Mouse (Mus musculus): ENCODE results near the gene Cdkal1.

DNA sequence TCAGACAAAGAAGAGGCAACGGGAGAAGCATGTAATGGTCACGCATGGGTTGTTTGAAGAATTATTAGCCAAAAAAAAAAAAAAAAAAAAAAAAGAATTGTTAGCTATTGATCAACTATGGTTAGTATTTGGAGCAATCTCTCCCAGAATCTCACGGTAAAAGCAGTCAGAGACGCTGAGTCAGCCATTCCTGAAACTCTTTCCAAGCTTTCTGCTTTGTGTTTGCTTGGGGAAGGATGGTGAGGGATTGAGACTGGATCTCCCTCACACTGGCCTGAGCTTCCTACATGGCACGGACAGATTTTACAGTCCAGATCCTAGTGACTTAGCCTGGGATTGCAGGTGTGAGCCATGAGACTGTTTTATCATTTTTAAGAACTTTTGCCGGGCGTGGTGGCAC lies 164.7 kb downstream of the Cdkal1 start:
- TF ChIP-seq CTCF (IDR thresholded peaks at IDR 0.05; ENCODE audit: borderline replicate concordance, extremely low read depth, insufficient read depth, insufficient read length), result no peak
- no peak for TF ChIP-seq POLR2A (IDR thresholded peaks at IDR 0.05; ENCODE audit: borderline replicate concordance, extremely low read depth, insufficient read depth, insufficient read length, poor library complexity, severe bottlenecking)

Data from brain, embryonic 14.5 days (tissue).